Mouse (Mus musculus): ENCODE measurements around the gene Hnf1a. TPM values are rescaled to one million over a fixed set of nuclear protein-coding genes. Genes with fewer than 3 reads are reported as not detected.

Gene Hnf1a
- polyA plus RNA-seq (2015; fragmentation: Nextera tagmentation; extraction: Ambion mirVana), result 0.15 and 0.39 TPM in 2 replicates

- Histone ChIP-seq H3K36me3 (no peaks in the 10 kb centered on the region), H3K27me3 (peaks cover 37% of the 10 kb centered on the region), H3K4me1 (replicated peaks) (peaks cover 5% of the 10 kb centered on the region), H3K4me3 (no peak within 1 kb of the TSS), H3K27ac (no peak within 1 kb of the TSS), H3K9me3 (replicated peaks) (no peaks in the 10 kb centered on the region), H3K4me2 (no peak within 1 kb of the TSS), H3K9ac (no peak within 1 kb of the TSS)
- WGBS, result 76% methylated on average over 17 of the region's 17 CpGs
- no peak for ATAC-seq (replicated peaks; ENCODE audit: insufficient number of reproducible peaks, insufficient read depth, low FRiP score, low read depth)
Measured at GRCm38 (mm10) chr5:114970824-114971227, at the start of gene Hnf1a. Gene Hnf1a (minus strand): TSS chr5:114971094.

GRCm38 (mm10) chr5:115018813-115019212 is 47.9 kb upstream of the Hnf1a start:
- Histone ChIP-seq H3K27ac (peak overlapping the region; percentile 74), H3K4me2 (peak overlapping the region; percentile 38; the same call in 1 of the 2 replicates), H3K4me3 (peak overlapping the region; percentile 19; the same call in 1 of the 2 replicates), H3K36me3 (no peaks in the 10 kb centered on the region; the same call in 1 of the 2 replicates), H3K9me3 (replicated peaks) (no peaks in the 10 kb centered on the region), H3K4me1 (replicated peaks) (peaks cover 49% of the 10 kb centered on the region), H3K27me3 (no peaks in the 10 kb centered on the region), H3K9ac (peak overlapping the region; percentile 40; the same call in 1 of the 2 replicates)
- 21% methylated on average over 4 of the region's 4 CpGs for WGBS
- ATAC-seq (replicated peaks; ENCODE audit: insufficient number of reproducible peaks, insufficient read depth, low FRiP score, low read depth), result no peak

- H3K4me2 ChIP-seq, result no peak overlapping the region
- peak overlapping the region; percentile 46 for H3K27ac ChIP-seq
- no peak; the same call in 1 of the 2 replicates for ATAC-seq (replicated peaks; ENCODE audit: insufficient number of reproducible peaks, insufficient read depth, low FRiP score, low read depth)
- 11% methylated on average over 2 of the region's 2 CpGs for WGBS
- no peaks in the 10 kb centered on the region for H3K27me3 ChIP-seq
- H3K4me1 ChIP-seq (replicated peaks), result peaks cover 54% of the 10 kb centered on the region
- no peaks in the 10 kb centered on the region; the same call in 1 of the 2 replicates for H3K36me3 ChIP-seq
- no peak overlapping the region for H3K4me3 ChIP-seq
- no peaks in the 10 kb centered on the region for H3K9me3 ChIP-seq (replicated peaks)
- no peak overlapping the region for H3K9ac ChIP-seq
Measured at GRCm38 (mm10) chr5:115018270-115018669, 47.4 kb upstream of the Hnf1a start.

GRCm38 (mm10) chr5:115015121-115015520 is 44.2 kb upstream of the Hnf1a start:
- H3K4me1 ChIP-seq (replicated peaks), result peaks cover 68% of the 10 kb centered on the region
- H3K27ac ChIP-seq, result peak overlapping the region; percentile 22; the same call in 1 of the 2 replicates
- no peaks in the 10 kb centered on the region for H3K9me3 ChIP-seq (replicated peaks)
- no peak overlapping the region for H3K4me2 ChIP-seq
- H3K9ac ChIP-seq, result no peak overlapping the region
- no peaks in the 10 kb centered on the region for H3K27me3 ChIP-seq
- H3K36me3 ChIP-seq, result no peaks in the 10 kb centered on the region
- H3K4me3 ChIP-seq, result no peak overlapping the region
- ATAC-seq (replicated peaks; ENCODE audit: insufficient number of reproducible peaks, insufficient read depth, low FRiP score, low read depth), result no peak
- 34% methylated on average over 4 of the region's 4 CpGs for WGBS

- H3K9me3 ChIP-seq (replicated peaks), result no peaks in the 10 kb centered on the region
- H3K36me3 ChIP-seq, result no peaks in the 10 kb centered on the region
- H3K4me3 ChIP-seq, result no peak overlapping the region
- peak overlapping the region; percentile 40 for H3K27ac ChIP-seq
- ATAC-seq (replicated peaks; ENCODE audit: insufficient number of reproducible peaks, insufficient read depth, low FRiP score, low read depth), result no peak
- 10% methylated on average over 1 of the region's 1 CpGs for WGBS
- H3K27me3 ChIP-seq, result no peaks in the 10 kb centered on the region
- H3K4me1 ChIP-seq (replicated peaks), result peaks cover 68% of the 10 kb centered on the region
- H3K4me2 ChIP-seq, result peak overlapping the region; percentile 8; the same call in 1 of the 2 replicates
- no peak overlapping the region for H3K9ac ChIP-seq
Measured at GRCm38 (mm10) chr5:115014570-115014969, 43.7 kb upstream of the Hnf1a start.

- Histone ChIP-seq H3K27me3 (no peaks in the 10 kb centered on the region), H3K4me1 (replicated peaks) (peaks cover 62% of the 10 kb centered on the region), H3K9me3 (replicated peaks) (no peaks in the 10 kb centered on the region), H3K4me3 (no peak overlapping the region; the same call in 1 of the 2 replicates), H3K27ac (no peak overlapping the region), H3K9ac (no peak overlapping the region), H3K4me2 (no peak overlapping the region), H3K36me3 (no peaks in the 10 kb centered on the region)
- no peak for ATAC-seq (replicated peaks; ENCODE audit: insufficient number of reproducible peaks, insufficient read depth, low FRiP score, low read depth)
- WGBS, result 60% methylated on average over 3 of the region's 3 CpGs
Measured at GRCm38 (mm10) chr5:115013436-115013835, 42.5 kb upstream of the Hnf1a start.

GRCm38 (mm10) chr5:115011519-115012261 is 40.8 kb upstream of the Hnf1a start:
- H3K9me3 ChIP-seq (replicated peaks), result no peaks in the 10 kb centered on the region
- peak overlapping the region; percentile 83 for H3K27ac ChIP-seq
- peaks cover 45% of the 10 kb centered on the region for H3K4me1 ChIP-seq (replicated peaks)
- H3K36me3 ChIP-seq, result no peaks in the 10 kb centered on the region
- ATAC-seq (replicated peaks; ENCODE audit: insufficient number of reproducible peaks, insufficient read depth, low FRiP score, low read depth), result peak; percentile 31
- WGBS, result under 1% methylated on average over 62 of the region's 63 CpGs
- peak overlapping the region; percentile 88 for H3K4me2 ChIP-seq
- peak overlapping the region; percentile 100 for H3K9ac ChIP-seq
- no peaks in the 10 kb centered on the region for H3K27me3 ChIP-seq
- H3K4me3 ChIP-seq, result peak overlapping the region; percentile 100

- peak overlapping the region; percentile 88 for H3K4me2 ChIP-seq
- peak overlapping the region; percentile 100 for H3K4me3 ChIP-seq
- no peaks in the 10 kb centered on the region for H3K36me3 ChIP-seq
- no peaks in the 10 kb centered on the region for H3K9me3 ChIP-seq (replicated peaks)
- peak overlapping the region; percentile 100 for H3K9ac ChIP-seq
- no peak; the same call in 1 of the 2 replicates for ATAC-seq (replicated peaks; ENCODE audit: insufficient number of reproducible peaks, insufficient read depth, low FRiP score, low read depth)
- peaks cover 43% of the 10 kb centered on the region for H3K4me1 ChIP-seq (replicated peaks)
- WGBS, result under 1% methylated on average over 50 of the region's 57 CpGs
- H3K27ac ChIP-seq, result peak overlapping the region; percentile 83
- H3K27me3 ChIP-seq, result no peaks in the 10 kb centered on the region
Measured at GRCm38 (mm10) chr5:115011217-115011518, 40.3 kb upstream of the Hnf1a start.

GRCm38 (mm10) chr5:115010577-115011216 is 39.8 kb upstream of the Hnf1a start, which contains the start of gene Sppl3:
Gene Sppl3 (plus strand): TSS chr5:115011137.
- 1% methylated on average over 46 of the region's 65 CpGs for WGBS
- peak within 1 kb of the TSS; percentile 89 for H3K4me2 ChIP-seq

GRCm38 (mm10) chr5:115009961-115010360 is 39.1 kb upstream of the Hnf1a start:
- 41% methylated on average over 3 of the region's 3 CpGs for WGBS
- H3K4me2 ChIP-seq, result peak overlapping the region; percentile 89; the same call in 1 of the 2 replicates
- H3K4me1 ChIP-seq (replicated peaks), result peaks cover 32% of the 10 kb centered on the region
- no peaks in the 10 kb centered on the region for H3K27me3 ChIP-seq
- no peaks in the 10 kb centered on the region for H3K9me3 ChIP-seq (replicated peaks)
- no peak overlapping the region for H3K9ac ChIP-seq
- no peak for ATAC-seq (replicated peaks; ENCODE audit: insufficient number of reproducible peaks, insufficient read depth, low FRiP score, low read depth)
- no peak overlapping the region for H3K27ac ChIP-seq
- H3K4me3 ChIP-seq, result no peak overlapping the region
- H3K36me3 ChIP-seq, result no peaks in the 10 kb centered on the region

More at GRCm38 (mm10) chr5:115010577-115011216, 39.8 kb upstream of the Hnf1a start, which contains the start of gene Sppl3:
- Histone ChIP-seq H3K36me3 (no peaks in the 10 kb centered on the region), H3K9ac (peak within 1 kb of the TSS; percentile 100), H3K27ac (peak within 1 kb of the TSS; percentile 83), H3K4me1 (replicated peaks) (peaks cover 39% of the 10 kb centered on the region), H3K27me3 (no peaks in the 10 kb centered on the region), H3K4me3 (peak within 1 kb of the TSS; percentile 100), H3K9me3 (replicated peaks) (no peaks in the 10 kb centered on the region)
- peak; percentile 91 for ATAC-seq (replicated peaks; ENCODE audit: insufficient number of reproducible peaks, insufficient read depth, low FRiP score, low read depth)

GRCm38 (mm10) chr5:115009143-115009542 is 38.2 kb upstream of the Hnf1a start:
- H3K4me3 ChIP-seq, result no peak overlapping the region
- H3K4me1 ChIP-seq (replicated peaks), result peaks cover 25% of the 10 kb centered on the region
- H3K27me3 ChIP-seq, result no peaks in the 10 kb centered on the region
- ATAC-seq (replicated peaks; ENCODE audit: insufficient number of reproducible peaks, insufficient read depth, low FRiP score, low read depth), result no peak
- H3K36me3 ChIP-seq, result no peaks in the 10 kb centered on the region
- no peak overlapping the region for H3K27ac ChIP-seq
- no peak overlapping the region for H3K9ac ChIP-seq
- 89% methylated on average over 6 of the region's 6 CpGs for WGBS
- H3K9me3 ChIP-seq (replicated peaks), result no peaks in the 10 kb centered on the region
- no peak overlapping the region for H3K4me2 ChIP-seq
